Mouse (Mus musculus) ES-E14 (cell line): ENCODE measurements around the gene Btbd8.

Experiments used
- CHD2 ChIP-seq: IDR thresholded peaks from 2 replicates; pipeline ENCODE4 v1.6.1; 2014; ENCODE audit warnings: mild to moderate bottlenecking, low read depth, low read length, inconsistent platforms
- HCFC1 ChIP-seq: IDR thresholded peaks from 2 replicates; pipeline ENCODE4 v1.6.1; 2012; ENCODE audit warnings: low read length, inconsistent platforms, borderline replicate concordance; ENCODE audit not compliant: insufficient read depth
- MAFK ChIP-seq: IDR thresholded peaks from 2 replicates; pipeline ENCODE4 v1.6.1; 2014; ENCODE audit warnings: mild to moderate bottlenecking, low read depth, low read length, inconsistent platforms; ENCODE audit not compliant: insufficient read depth
- ZC3H11A ChIP-seq: IDR thresholded peaks from 2 replicates; pipeline ENCODE4 v1.6.1; 2012; ENCODE audit warnings: low read depth, mild to moderate bottlenecking, inconsistent platforms, low read length, borderline replicate concordance
- ZNF384 ChIP-seq: IDR thresholded peaks from 2 replicates; pipeline ENCODE4 v1.6.1; 2012; ENCODE audit warnings: low read depth, low read length, inconsistent platforms

DNA sequence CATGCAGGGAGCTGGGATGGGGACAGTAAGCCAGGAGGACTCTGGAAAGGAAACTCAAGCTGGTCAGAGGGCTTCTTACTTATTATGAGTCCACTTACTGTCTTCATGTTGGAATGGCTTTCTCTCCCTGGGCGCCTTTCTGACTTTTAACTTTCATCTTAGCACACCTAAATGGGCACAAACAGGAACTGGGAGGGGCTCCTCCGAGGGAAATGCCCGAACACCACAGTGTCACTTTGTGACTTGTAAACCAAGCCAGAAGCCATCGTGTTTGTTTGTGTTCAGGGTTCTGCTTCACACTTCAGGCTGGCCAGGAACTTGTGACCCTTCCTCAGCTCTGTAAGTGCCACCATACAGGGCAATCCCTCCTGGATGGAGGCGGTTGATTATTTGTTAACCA lies 116.5 kb downstream of the Btbd8 start:
- TF ChIP-seq ZNF384 (no peak), CHD2 (no peak), ZC3H11A (no peak), MAFK (no peak), HCFC1 (no peak)
